Mouse (Mus musculus): ENCODE data around the gene Rcsd1. TPM values are rescaled to one million over a fixed set of nuclear protein-coding genes. Genes with fewer than 3 reads are reported as not detected.

The Rcsd1 gene
- total RNA-seq, 2 experiments from 2014 or later: 4.7 to 4.8 TPM

DNA sequence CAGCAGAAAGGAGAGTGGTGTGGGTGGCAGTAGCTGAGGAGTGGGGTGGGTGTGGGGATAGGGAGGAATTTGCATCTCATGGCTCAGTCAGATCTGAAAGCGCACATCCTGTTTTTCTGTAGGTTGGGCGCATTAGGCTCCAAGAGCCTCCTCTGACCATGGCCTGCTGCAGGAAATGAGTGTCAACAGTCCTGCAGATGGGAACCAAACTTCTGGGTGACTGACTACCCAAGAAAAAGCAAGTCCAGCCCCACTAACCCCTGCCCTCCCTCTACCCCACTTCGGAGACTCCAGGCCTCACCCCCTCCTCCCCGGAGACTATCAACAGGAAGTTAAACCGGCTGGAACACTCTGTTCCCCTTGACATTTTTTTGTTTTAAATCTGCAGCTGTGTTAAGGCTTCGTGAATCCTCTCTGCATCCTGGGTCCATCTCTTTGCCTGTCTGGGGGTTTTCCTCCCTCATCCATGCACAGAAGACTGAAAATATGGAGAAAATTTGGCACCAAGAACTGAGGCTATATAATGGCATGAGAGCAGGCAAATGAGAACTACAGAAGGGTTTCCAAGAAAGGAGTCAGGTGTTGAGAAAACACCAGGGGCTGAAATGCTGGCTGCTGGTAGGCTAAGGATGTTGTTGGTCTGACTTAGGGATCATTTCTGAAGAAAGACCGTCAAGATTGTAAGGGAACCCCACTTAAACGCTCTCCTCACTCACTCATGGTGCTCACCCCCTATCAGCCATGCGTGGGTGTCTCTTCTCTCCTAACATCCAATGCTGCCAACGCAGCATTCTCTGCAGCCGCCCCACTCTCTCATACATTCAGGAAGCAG lies 8.4 kb upstream of the Rcsd1 start:
- peak in 1 of 2 experiments; percentile 27 for DNase-seq (ENCODE audit: low spot score in 2 of 2)

- no peak for DNase-seq (ENCODE audit: low spot score in 2 of 2)
These were observed 6.9 kb upstream of the Rcsd1 start for GRCm38 (mm10) chr1:165716426-165716825.

DNA sequence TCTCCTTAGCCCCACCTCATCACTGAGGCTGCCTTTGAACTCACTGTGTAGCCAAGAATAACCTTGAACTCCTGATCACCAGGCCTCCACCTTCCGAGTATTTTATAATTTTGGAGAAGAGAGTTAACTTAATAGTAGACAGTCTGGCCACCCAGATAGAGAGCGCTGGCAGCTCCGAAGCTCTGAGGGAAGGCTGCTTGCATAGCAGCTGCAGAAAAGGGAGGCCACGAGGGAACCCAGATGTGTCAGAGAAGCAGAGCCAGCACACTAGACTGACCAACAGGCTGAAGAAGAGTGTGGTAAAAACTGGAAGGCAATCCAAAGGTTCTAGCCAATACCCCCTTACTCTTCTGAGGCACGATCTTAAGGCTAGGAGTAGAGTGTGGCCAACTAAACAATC lies 4.2 kb upstream of the Rcsd1 start:
- DNase-seq (ENCODE audit: low spot score in 2 of 2): no peak

DNA sequence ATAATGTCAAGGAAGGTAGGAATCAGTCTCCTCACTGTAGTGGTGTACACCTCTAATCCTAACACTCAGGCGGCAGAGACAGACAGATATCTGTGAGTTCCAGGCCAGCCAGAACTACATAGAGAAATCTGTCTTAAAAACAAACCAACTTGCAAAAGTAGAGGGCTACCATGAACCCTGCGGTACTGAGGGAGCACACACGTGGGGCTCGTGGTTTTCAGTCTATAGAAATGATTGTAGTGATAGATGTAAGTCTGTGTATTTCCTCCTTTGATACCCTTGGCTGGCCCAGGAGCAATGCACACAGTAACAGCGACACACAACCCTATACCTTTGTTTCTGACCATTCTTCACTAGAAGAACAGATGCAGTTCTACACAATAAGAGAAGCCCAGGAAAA lies 2.4 kb upstream of the Rcsd1 start:
- DNase-seq (ENCODE audit: low spot score in 2 of 2): no peak

GRCm38 (mm10) chr1:165708686-165709380 lies 724 bp downstream of the Rcsd1 start:
- DNase-seq (ENCODE audit: low spot score in 2 of 2): no peak

- DNase-seq (ENCODE audit: low spot score in 2 of 2): peak in 1 of 2 experiments; percentile 18
These were observed 1.8 kb downstream of the Rcsd1 start for GRCm38 (mm10) chr1:165707640-165708322.

DNA sequence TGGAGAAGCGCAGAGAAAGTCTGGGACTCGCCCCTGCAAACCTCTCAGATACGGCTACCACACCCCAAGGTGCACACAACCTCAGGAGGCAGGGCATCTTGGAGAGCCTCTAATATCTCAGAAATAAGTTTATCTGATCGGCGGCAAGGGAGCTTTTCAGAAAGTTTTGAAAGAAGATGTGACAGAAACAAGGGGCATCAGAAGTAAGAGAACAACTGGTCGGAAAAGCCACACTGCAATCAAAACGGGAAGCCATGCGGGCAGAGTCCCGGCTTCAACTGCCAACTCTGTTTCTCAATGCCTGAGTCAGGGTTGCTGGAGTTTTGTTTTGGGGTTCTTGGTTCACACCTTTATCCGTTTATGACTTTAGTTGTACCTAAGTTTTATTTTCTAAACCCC lies 2.3 kb downstream of the Rcsd1 start:
- DNase-seq (ENCODE audit: low spot score in 2 of 2): no peak

GRCm38 (mm10) chr1:165706492-165706891 lies 3.1 kb downstream of the Rcsd1 start:
- no peak for DNase-seq (ENCODE audit: low spot score in 2 of 2)

- no peak for DNase-seq (ENCODE audit: low spot score in 2 of 2)
These were observed 3.6 kb downstream of the Rcsd1 start for GRCm38 (mm10) chr1:165705868-165706348.

GRCm38 (mm10) chr1:165705368-165705767 lies 4.2 kb downstream of the Rcsd1 start:
- no peak for DNase-seq (ENCODE audit: low spot score in 2 of 2)

- no peak for DNase-seq (ENCODE audit: low spot score in 2 of 2)
These were observed 4.7 kb downstream of the Rcsd1 start for GRCm38 (mm10) chr1:165704841-165705240.

DNA sequence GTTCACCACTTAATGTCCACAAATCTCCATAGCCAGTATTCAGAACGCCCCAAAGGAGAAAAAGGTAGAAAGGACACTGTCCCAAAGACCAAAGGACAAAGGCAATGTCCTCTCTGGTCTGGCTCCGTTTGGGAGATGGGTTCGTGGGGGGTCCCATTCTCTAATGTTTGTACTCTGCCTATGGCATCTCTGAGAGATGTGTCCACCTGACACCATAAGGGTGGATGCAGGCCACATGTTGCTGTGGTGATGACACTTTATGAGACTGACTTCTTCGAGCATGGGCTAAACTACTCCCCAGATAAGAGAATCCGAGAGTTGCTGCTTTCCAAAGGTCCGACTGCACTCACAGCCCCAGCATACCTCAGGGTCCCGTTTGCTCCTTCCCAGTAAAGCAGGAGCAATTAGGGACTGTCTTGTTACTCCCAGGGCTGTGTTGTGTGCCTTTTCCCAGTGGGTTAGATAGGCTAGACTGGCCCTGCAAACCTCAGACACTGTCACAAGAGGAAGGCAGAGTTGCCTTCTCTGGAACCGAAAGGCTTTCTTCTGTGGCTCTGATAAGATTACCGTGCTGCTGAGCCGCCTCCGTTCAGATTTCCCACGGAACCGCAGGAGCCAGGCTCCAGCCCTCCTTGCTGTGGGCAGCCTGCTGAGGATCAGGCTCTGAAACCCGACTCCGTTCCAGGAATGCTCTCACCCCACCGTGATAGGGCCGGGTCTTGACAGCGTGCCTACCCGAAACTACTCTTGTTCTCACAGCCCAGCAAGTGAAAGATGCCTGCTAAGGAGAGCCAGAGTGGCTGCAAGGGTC lies 7.1 kb downstream of the Rcsd1 start:
- DNase-seq (ENCODE audit: low spot score in 2 of 2): no peak

DNA sequence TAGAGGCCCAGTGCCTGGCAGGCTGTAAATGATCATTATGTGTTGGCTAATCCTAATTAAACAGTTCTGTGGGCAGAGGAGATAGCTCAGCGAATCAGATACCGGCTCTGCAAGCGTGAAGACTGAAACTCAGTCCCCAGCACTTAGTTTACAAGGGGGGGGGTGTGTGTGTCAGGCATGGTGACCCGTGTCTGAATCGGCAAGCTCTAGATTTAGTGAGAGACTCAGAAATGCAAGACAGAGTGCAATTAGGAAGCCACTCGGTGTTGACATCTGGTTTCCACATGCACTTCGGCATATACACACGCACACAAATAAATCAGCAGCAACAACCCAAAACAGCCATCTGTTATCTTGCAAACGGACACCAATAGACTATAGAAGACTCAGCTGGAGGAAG lies 8.0 kb downstream of the Rcsd1 start:
- DNase-seq (ENCODE audit: low spot score in 2 of 2): no peak

- no peak for DNase-seq (ENCODE audit: low spot score in 2 of 2)
These were observed 8.5 kb downstream of the Rcsd1 start for GRCm38 (mm10) chr1:165700933-165701518.

GRCm38 (mm10) chr1:165700376-165700815 lies 9.2 kb downstream of the Rcsd1 start:
- no peak for DNase-seq (ENCODE audit: low spot score in 2 of 2)

GRCm38 (mm10) chr1:165697701-165698100 lies 11.9 kb downstream of the Rcsd1 start:
- DNase-seq (ENCODE audit: low spot score in 2 of 2): no peak

GRCm38 (mm10) chr1:165696870-165697269 lies 12.7 kb downstream of the Rcsd1 start:
- no peak for DNase-seq (ENCODE audit: low spot score in 2 of 2)

GRCm38 (mm10) chr1:165696040-165696439 lies 13.5 kb downstream of the Rcsd1 start:
- no peak for DNase-seq (ENCODE audit: low spot score in 2 of 2)

GRCm38 (mm10) chr1:165695392-165696014 lies 14.1 kb downstream of the Rcsd1 start:
- no peak for DNase-seq (ENCODE audit: low spot score in 2 of 2)

DNA sequence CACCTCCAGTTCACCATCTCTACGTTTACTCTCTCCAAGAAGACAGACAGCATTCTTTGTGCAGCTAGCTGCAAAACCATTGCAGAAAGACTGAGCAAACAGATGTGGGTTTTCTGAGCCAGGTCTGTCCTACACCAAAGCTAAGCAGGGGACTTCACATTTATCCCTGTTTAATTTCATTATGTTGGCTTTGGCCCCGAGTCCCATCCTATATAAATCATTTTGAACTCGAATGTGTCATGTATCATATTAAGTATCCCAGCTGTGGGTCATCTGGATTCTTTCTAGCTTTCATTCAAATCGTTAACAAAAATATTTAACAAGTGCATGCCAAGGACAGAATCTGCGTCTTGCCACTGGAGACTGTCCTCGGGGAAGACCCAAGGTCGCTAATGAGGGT lies 15.7 kb downstream of the Rcsd1 start:
- DNase-seq (ENCODE audit: low spot score in 2 of 2): no peak
